Mouse (Mus musculus) hindbrain, embryonic 15.5 days (tissue): Measurements from ENCODE around the gene S1pr3. TPM values are rescaled to one million over a fixed set of nuclear protein-coding genes. Genes with fewer than 3 reads are reported as not detected.

Source experiments
- ATAC-seq: fragments of 200-750 bp; cut with Nextera tagmentation; 2 replicates; pipeline ENCODE4 v1.8.0; 2017; ENCODE audit warnings: low read depth, moderate number of reproducible peaks, moderate TSS enrichment; ENCODE audit not compliant: low FRiP score
- H3K27ac ChIP-seq: fragments of 300-500 bp; sonication (generic); replicated peaks from 2 replicates; pipeline ENCODE4 v1.5.1; 2015; ENCODE audit warnings: mild to moderate bottlenecking, inconsistent platforms
- H3K27me3 ChIP-seq: fragments of 300-500 bp; sonication (generic); 2 replicates; pipeline ENCODE4 v1.6.1; 2015; ENCODE audit warnings: control low read depth, inconsistent platforms
- H3K36me3 ChIP-seq: fragments of 300-500 bp; sonication (generic); 2 replicates; pipeline ENCODE4 v1.6.1; 2015; ENCODE audit warnings: control low read depth, inconsistent platforms
- H3K4me1 ChIP-seq: fragments of 300-500 bp; sonication (generic); replicated peaks from 2 replicates; pipeline ENCODE4 v1.6.1; 2015; ENCODE audit warnings: control low read depth, inconsistent platforms
- H3K4me2 ChIP-seq: fragments of 300-500 bp; sonication (generic); 2 replicates; pipeline ENCODE4 v1.6.1; 2015; ENCODE audit warnings: moderate library complexity, mild to moderate bottlenecking, inconsistent platforms
- H3K4me3 ChIP-seq: fragments of 300-500 bp; sonication (generic); 2 replicates; pipeline ENCODE4 v1.5.1; 2015; ENCODE audit warnings: mild to moderate bottlenecking, inconsistent platforms
- H3K9ac ChIP-seq: fragments of 300-500 bp; sonication (generic); 2 replicates; pipeline ENCODE4 v1.6.1; 2015; ENCODE audit warnings: inconsistent platforms
- H3K9me3 ChIP-seq: fragments of 300-500 bp; sonication (generic); 2 replicates; pipeline ENCODE4 v1.6.1; 2016; ENCODE audit warnings: control low read depth, inconsistent platforms
- WGBS: fragments of 180-500 bp; shearing (Covaris S2); methylation state at CpG from one replicate; pipeline ENCODE4 v1.1.7; 2015; 5-methylcytosine and 5-hydroxymethylcytosine counted together
- polyA plus RNA-seq: library from polyadenylated mRNA; unstranded; fragments of >200 nt; fragmentation: Nextera tagmentation; extraction: Ambion mirVana; gene quantifications from 2 replicates; pipeline ENCODE4 v1.2.1, GENCODE M21; 2015

The S1pr3 gene
- polyA plus RNA-seq, 1 experiment from 2014 or later = 15.3 TPM

DNA sequence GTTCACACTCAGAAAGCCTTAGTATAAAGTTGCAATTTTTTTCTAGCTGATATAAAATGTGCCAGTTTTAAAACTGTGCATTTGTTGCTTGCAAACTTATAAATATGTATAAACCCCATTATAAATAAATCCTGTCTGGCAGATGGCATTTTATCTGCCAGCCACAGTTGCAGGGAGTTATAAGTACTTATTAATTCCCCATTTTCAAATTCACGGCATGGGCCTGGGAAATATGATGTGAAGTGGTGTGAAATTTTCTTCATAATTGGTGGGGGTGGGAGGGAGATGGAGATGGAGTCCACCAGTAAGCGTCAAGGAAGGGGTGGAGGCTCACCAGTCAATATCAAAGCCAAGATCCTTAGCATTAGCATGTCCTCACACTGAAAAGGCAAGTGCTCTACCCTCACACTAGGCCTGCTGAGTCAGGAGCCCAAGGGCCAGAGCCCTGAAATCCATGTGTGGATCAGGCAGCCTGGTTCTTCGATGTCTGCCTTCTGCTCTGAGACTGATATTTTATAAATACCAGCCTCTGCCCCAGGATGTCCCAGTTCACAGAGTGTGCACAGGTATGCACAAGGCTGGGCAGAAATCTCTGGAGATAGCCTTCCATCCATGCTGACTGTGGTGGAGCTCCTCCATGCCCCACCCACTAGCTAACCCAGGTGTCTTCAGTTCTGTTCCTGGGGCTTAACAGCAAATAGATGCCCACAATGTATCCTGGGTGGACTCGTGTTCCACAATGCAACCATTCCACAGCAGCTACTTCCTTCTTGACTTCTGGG is 17.4 kb downstream of the S1pr3 start:
- no peaks in the 10 kb centered on the region for H3K36me3 ChIP-seq
- H3K4me1 ChIP-seq = no peaks in the 10 kb centered on the region
- ATAC-seq = no peak
- H3K9me3 ChIP-seq = no peaks in the 10 kb centered on the region
- no peak overlapping the region for H3K4me2 ChIP-seq
- H3K27me3 ChIP-seq = no peaks in the 10 kb centered on the region
- WGBS = 78% methylated on average over 4 of the region's 4 CpGs
- H3K4me3 ChIP-seq = no peak overlapping the region
- no peak overlapping the region for H3K27ac ChIP-seq
- no peak overlapping the region for H3K9ac ChIP-seq

DNA sequence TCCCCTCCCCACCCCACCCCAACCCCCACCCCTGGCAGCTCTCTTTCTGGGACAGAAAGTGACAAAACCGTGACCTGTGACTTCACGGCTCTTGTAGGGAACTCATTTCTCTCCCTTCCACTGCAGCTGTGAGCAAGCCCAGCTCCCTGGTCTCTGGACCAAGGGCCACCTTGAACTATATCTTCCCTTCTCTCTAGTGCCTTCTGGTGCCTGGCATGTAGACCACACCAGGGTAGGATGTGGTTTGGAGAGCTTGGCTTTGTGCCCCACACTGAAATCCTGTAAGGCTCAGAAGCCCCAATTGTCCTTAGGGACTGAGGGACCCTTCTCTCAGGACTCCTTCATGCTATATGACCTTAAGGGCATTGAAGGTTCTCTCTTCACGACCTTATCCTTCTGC is 24.9 kb downstream of the S1pr3 start:
- H3K4me2 ChIP-seq = no peak overlapping the region
- no peaks in the 10 kb centered on the region for H3K27me3 ChIP-seq
- 70% methylated on average over 3 of the region's 3 CpGs for WGBS
- no peaks in the 10 kb centered on the region for H3K9me3 ChIP-seq
- ATAC-seq = no peak
- no peak overlapping the region for H3K9ac ChIP-seq
- no peak overlapping the region for H3K4me3 ChIP-seq
- peaks cover 6% of the 10 kb centered on the region for H3K4me1 ChIP-seq
- no peak overlapping the region for H3K27ac ChIP-seq
- no peaks in the 10 kb centered on the region for H3K36me3 ChIP-seq

DNA sequence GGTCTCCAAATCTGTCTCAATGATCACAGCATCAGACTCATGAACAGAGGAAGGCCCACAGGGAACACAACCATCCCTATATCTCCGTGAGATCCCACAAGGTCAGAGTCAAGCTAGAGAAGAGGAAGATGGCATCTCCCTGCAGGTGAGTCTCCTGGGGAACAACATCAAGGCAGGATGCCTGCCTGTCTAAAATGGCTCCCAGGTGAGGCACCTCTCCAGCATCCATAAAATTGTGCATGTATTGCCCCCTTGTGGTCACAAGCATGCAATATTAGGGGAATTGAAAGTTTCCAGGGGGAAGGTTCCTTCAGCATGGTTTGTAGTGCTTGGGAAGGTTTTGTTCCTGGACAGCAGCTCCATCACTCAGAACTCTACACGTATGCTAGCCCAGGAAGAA is 26.0 kb downstream of the S1pr3 start:
- H3K4me3 ChIP-seq = no peak overlapping the region
- 66% methylated on average over 2 of the region's 2 CpGs for WGBS
- ATAC-seq = no peak

DNA sequence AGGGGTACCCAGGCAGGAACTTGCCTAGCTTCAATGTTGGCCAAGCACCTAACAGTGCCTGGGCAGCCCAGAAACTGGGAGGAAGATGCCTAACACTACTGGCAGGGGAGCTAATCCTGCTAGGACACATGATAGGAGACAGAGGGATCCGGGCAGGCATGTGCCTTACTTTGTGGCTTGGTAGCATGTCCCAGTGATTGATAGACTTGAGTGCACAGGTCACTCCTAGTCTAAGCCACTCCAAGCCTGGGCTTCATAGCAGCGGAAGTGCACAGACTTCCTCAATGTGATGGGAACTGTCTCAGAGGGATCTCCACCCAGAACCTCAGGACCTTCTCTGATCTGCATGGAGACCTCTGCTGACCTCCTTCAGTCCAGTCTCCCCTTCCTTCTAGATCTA is 26.7 kb downstream of the S1pr3 start:
- H3K4me3 ChIP-seq = no peak overlapping the region
- WGBS = 76% methylated on average over 2 of the region's 2 CpGs
- H3K9me3 ChIP-seq = no peaks in the 10 kb centered on the region
- H3K4me1 ChIP-seq = peaks cover 6% of the 10 kb centered on the region
- no peak overlapping the region for H3K27ac ChIP-seq
- no peaks in the 10 kb centered on the region for H3K27me3 ChIP-seq
- ATAC-seq = no peak
- no peak overlapping the region for H3K4me2 ChIP-seq
- no peaks in the 10 kb centered on the region for H3K36me3 ChIP-seq
- H3K9ac ChIP-seq = no peak overlapping the region

More for the DNA sequence above, 26.0 kb downstream of the S1pr3 start:
- Histone ChIP-seq H3K27me3 (no peaks in the 10 kb centered on the region), H3K4me1 (peaks cover 6% of the 10 kb centered on the region), H3K9ac (no peak overlapping the region), H3K9me3 (no peaks in the 10 kb centered on the region), H3K36me3 (no peaks in the 10 kb centered on the region), H3K27ac (no peak overlapping the region), H3K4me2 (no peak overlapping the region)

DNA sequence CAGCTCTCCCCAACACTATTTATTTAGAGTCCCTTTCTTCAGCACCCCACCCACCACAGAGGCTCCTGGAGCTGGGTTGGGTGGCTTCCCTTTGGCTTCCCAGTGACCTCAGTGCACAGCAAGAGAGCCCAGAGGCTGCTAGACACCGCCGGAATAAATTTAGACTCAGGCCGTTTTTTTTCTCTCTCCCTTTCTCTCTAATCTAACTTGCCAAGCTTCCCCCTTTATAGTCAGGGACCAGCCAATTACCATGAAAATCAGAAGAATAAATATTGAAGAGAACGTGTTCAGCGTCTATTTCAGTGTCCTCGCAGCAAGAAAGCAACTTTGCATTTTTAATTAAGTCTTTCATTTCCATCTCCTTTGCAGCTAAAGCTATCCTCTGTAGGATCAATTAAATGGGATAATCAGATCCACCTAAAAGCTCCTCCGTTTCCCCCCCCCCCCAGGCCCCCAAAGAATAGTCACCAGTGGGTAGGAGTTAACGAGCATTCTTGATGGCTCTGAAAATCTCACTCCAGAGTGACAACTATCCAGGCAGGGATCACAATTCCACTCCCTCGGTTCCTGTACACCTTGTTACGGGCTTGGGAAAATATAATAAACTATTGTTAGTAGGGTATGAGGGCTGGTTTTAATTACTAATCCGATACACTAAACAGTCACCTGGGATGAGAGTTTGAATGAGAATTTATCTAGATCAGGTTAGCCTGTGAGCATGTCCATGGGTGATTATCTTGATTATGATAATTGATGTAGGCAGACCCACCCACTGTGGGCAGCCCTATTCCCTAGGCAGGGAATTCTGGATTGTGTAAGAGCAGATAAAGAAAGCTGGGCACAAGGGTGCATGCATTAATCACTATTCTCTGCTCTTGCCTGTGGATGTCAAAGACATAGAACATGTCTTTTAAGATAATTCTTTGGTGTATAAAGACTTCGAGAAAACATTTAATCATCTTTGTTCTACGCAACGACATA is 29.0 kb downstream of the S1pr3 start:
- H3K27me3 ChIP-seq = no peaks in the 10 kb centered on the region
- no peak overlapping the region for H3K9ac ChIP-seq
- H3K27ac ChIP-seq = 0 out of 2 replicates have a peak overlapping the region, but pooled peaks have one; percentile 39
- no peaks in the 10 kb centered on the region for H3K36me3 ChIP-seq
- H3K4me3 ChIP-seq = no peak overlapping the region
- peak; percentile 32 for ATAC-seq
- peaks cover 6% of the 10 kb centered on the region for H3K4me1 ChIP-seq
- 47% methylated on average over 14 of the region's 14 CpGs for WGBS
- no peaks in the 10 kb centered on the region for H3K9me3 ChIP-seq
- no peak overlapping the region for H3K4me2 ChIP-seq

DNA sequence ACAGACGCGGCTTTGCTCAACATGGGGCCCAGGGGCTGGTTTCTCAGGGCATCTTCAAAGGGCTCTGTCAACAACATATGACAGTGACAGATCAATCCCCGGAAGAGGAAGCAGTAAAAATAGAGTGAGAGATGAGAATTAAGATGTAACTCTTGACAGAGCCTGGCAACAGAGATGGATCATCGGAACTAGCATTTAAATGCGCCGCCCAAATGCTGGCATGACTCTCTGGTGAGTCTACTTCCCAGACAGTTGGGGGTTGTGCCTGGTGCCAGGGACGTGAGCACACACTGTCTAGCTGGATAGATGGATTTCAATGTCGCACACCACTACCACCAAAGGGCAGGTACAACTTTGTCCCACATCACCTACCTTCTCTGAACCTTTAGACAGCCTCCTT is 34.5 kb downstream of the S1pr3 start:
- Histone ChIP-seq H3K27ac (no peak overlapping the region), H3K4me3 (no peak overlapping the region), H3K9me3 (no peaks in the 10 kb centered on the region), H3K4me2 (no peak overlapping the region), H3K4me1 (no peaks in the 10 kb centered on the region), H3K9ac (no peak overlapping the region), H3K36me3 (no peaks in the 10 kb centered on the region), H3K27me3 (no peaks in the 10 kb centered on the region)
- no peak for ATAC-seq
- WGBS = 82% methylated on average over 8 of the region's 8 CpGs

DNA sequence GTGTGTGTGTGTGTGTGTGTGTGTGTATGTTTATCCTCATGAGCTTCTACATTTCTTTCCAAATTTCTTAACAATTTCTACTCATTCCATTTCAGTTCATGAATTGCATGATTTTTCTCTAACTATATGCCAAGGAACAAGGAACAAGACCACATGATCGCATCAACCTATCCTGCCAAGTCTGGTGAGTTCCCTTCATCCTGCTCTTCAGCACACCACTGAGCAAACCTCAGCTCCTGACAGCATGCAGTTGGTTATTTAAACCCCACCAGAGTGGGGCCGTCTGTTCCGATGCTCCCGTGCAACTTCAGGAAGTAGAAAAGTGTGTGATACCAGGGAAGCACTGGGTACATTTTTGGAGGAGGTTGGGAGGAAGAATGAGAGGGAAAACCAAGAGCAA is 38.1 kb downstream of the S1pr3 start:
- WGBS = 84% methylated on average over 4 of the region's 4 CpGs
- Histone ChIP-seq H3K4me3 (no peak overlapping the region), H3K9me3 (no peaks in the 10 kb centered on the region), H3K27me3 (no peaks in the 10 kb centered on the region), H3K4me2 (no peak overlapping the region), H3K27ac (no peak overlapping the region), H3K36me3 (no peaks in the 10 kb centered on the region), H3K9ac (no peak overlapping the region), H3K4me1 (no peaks in the 10 kb centered on the region)
- ATAC-seq = no peak

DNA sequence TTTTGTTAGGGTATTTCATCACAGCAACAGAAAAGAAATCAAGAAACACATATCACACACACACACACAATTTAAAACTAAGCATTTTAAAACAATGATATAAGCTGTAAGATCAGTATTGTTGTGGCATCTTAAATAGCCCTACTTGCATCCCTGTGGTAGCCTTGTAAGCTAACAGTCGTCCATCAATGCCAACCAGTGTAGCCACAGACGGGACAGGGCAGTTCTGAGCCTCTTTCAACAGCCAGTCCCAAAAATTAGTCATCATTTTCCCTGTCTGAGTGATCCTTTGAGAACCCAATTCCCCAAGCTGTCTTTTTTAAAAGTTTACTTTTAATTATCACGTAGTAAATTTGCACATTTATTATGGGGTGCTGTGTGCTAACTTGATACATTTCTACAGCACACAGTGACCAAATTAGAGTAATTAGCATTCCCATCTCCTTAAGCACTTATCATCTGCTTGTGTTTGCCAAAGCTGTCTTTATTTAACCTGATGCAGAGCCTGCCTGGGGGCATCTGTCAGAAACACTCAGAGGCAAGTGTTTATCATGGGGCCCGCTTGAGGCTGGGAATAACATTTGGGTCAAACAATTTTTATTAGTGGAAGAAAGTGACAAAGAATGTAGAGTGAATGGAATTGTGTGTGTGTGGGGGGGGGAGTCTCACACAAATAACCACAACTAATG is 47.9 kb downstream of the S1pr3 start:
- H3K27me3 ChIP-seq = no peaks in the 10 kb centered on the region
- no peak overlapping the region for H3K27ac ChIP-seq
- 0 out of 2 replicates have a peak, but pooled peaks cover 4% of the 10 kb centered on the region for H3K4me1 ChIP-seq
- H3K9ac ChIP-seq = no peak overlapping the region
- no peak overlapping the region for H3K4me2 ChIP-seq
- ATAC-seq = no peak
- no peak overlapping the region for H3K4me3 ChIP-seq
- no peaks in the 10 kb centered on the region for H3K36me3 ChIP-seq
- H3K9me3 ChIP-seq = no peaks in the 10 kb centered on the region
- 36% methylated on average over 4 of the region's 4 CpGs for WGBS

DNA sequence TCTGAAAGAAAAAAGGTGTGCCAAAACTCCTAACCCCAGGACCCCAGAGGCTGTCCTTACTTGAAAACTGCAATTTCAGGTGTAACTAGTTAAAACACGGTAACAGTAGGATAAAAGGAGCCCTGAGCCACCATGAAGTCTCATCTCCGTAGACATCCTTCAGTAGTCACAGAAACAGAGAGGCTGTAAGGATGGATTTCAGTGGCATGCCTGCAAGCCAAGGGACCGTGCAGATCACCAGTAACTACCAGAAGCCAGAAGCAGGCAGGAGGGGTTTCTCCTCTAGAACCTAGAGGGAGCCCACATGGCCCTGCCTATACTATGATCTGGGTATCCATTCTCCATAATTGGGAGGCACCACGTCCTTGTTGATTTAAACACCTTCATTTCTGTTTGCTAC is 55.9 kb downstream of the S1pr3 start:
- Histone ChIP-seq H3K27ac (no peak overlapping the region), H3K9me3 (no peaks in the 10 kb centered on the region), H3K27me3 (no peaks in the 10 kb centered on the region), H3K4me3 (no peak overlapping the region), H3K4me2 (no peak overlapping the region), H3K36me3 (no peaks in the 10 kb centered on the region), H3K4me1 (no peaks in the 10 kb centered on the region), H3K9ac (no peak overlapping the region)
- WGBS = 78% methylated on average over 4 of the region's 4 CpGs
- ATAC-seq = no peak

DNA sequence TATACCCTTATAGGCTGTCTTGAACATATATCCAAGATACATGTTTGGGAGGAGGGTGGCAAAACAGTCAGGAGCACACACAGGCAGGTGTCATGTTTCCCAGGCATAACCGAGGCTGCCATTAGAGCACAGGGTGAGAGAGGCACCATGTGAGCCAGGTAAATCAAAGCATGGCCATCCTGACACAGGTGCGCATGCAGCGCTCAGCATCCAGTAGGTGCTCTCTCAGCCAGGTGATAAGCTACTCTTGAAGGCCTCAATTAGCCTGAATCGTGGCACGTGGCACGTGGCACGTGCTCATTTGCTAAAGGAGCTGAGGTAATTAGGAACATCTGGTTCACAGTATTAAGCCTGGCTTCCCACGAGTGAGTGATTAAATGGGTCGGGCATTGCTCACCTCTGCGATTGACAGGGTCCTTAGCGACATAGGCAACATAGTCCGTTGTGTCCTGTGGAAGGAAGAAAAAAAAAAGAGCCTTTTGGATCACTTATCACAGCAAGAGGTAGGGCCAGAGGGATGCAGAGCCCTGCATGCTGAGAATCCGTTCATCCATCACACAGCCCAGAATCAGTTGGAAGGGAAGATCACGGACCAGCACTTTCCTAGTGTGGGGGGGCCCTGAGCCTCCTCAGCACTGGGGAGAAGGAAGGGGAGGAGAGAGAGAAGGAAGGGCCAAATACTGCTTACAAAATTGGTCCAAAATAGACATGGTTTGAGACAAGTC is 57.8 kb downstream of the S1pr3 start:
- Histone ChIP-seq H3K9ac (no peak overlapping the region), H3K4me2 (no peak overlapping the region), H3K27me3 (no peaks in the 10 kb centered on the region), H3K9me3 (no peaks in the 10 kb centered on the region), H3K36me3 (no peaks in the 10 kb centered on the region), H3K4me3 (no peak overlapping the region), H3K4me1 (no peaks in the 10 kb centered on the region), H3K27ac (no peak overlapping the region)
- 57% methylated on average over 14 of the region's 14 CpGs for WGBS
- ATAC-seq = peak; percentile 67

DNA sequence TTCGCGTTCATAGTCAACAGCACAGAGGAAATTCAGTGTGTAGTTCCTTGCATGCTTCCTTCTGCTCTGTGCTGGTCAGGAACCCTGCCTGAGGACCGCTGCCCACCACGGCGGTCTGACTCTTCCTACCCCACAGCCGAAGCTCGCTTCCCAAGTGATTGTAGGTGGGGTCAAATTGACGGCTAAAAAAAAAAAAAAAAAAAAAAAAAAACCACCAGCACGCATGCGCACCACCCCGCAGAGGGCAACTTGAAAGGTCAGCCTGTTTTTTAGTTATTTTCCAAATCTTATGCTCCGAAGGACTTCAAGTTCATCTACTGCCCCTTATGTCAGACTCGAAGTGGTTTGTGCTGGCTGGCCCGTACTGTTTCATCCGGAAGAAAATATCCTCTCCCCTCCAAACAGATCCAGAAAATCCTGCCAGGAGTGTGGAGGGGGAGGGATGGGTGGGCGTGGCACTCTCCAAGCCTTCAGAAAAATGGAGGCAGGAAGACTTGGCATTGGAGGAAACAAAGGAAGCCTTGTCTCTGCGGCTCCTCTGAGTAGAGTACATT is 60.3 kb downstream of the S1pr3 start:
- no peak for ATAC-seq
- H3K27me3 ChIP-seq = no peaks in the 10 kb centered on the region

More for the DNA sequence above, 60.3 kb downstream of the S1pr3 start:
- H3K9me3 ChIP-seq = no peaks in the 10 kb centered on the region
- no peak overlapping the region for H3K9ac ChIP-seq
- 75% methylated on average over 17 of the region's 17 CpGs for WGBS
- H3K4me3 ChIP-seq = no peak overlapping the region
- no peaks in the 10 kb centered on the region for H3K4me1 ChIP-seq
- H3K4me2 ChIP-seq = no peak overlapping the region
- H3K36me3 ChIP-seq = no peaks in the 10 kb centered on the region
- H3K27ac ChIP-seq = no peak overlapping the region
